Mouse (Mus musculus) gastrocnemius, adult 2 months (tissue): ENCODE data around the gene Lsm14a. TPM values are rescaled to one million over a fixed set of nuclear protein-coding genes. Genes with fewer than 3 reads are reported as not detected.

ENCODE experiments used
- DNase-seq: peaks from one replicate; pipeline ENCODE4 v3.0.0; 2022
- H3K27ac ChIP-seq: fragments of 200-600 bp; 2 replicates; pipeline ENCODE4 v1.8.1; 2022; ENCODE audit warnings: mild to moderate bottlenecking
- H3K4me3 ChIP-seq: fragments of 200-600 bp; 2 replicates; pipeline ENCODE4 v1.8.1; 2022; ENCODE audit warnings: mild to moderate bottlenecking, moderate library complexity
- CTCF ChIP-seq: fragments of 200-600 bp; IDR thresholded peaks from 2 replicates; pipeline ENCODE4 v1.8.1; 2022; ENCODE audit warnings: antibody characterized with exemption, mild to moderate bottlenecking, moderate library complexity
- intact Hi-C: fragments of 180-260 bp; cut with DNase I; formaldehyde crosslinking; loops from one replicate; pipeline ENCODE4 v1.15.1; 2025
- total RNA-seq, 2 experiments: library from RNA; stranded (reverse); gene quantifications; 2 replicates each; pipeline ENCODE4 v1.2.3; 2021

The Lsm14a gene
- total RNA-seq, 2 experiments from 2014 or later = 92.8 to 96.2 TPM

GRCm38 (mm10) chr7:34321958-34322357 is 71.2 kb downstream of the Lsm14a start:
- intact Hi-C loops = no loop called here
- Histone ChIP-seq H3K4me3 (no peak overlapping the region), H3K27ac (no peak overlapping the region)
- DNase-seq = no peak
- TF ChIP-seq CTCF = no peak

GRCm38 (mm10) chr7:34321119-34321518 is 72.0 kb downstream of the Lsm14a start:
- Histone ChIP-seq H3K27ac (no peak overlapping the region), H3K4me3 (no peak overlapping the region)
- TF ChIP-seq CTCF = no peak
- intact Hi-C loops = no loop called here
- no peak for DNase-seq

DNA sequence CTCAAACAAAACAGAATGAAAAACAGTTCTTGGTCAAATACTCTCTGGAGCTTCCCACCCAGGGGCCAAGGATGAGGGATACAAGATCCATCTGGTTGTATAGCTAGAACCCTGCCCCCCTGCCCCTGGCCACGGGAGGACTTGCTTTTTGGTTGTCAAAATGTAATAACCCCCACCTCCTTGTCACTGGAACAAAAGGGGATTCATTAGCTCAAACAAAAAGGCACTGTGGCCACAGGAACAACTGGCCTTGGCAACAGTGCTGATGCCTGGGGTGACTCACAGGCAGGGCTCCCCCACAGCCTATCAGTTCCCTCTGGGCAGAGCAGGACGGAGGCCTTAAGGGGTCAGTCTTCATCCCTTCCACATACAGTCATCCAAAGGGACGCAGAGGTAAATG is 73.2 kb downstream of the Lsm14a start:
- Histone ChIP-seq H3K27ac (peak overlapping the region; percentile 72), H3K4me3 (no peak overlapping the region)
- intact Hi-C loops = no loop called here
- no peak for TF ChIP-seq CTCF
- DNase-seq = no peak

GRCm38 (mm10) chr7:34319123-34319522 is 74.0 kb downstream of the Lsm14a start:
- Histone ChIP-seq H3K27ac (peak overlapping the region; percentile 81), H3K4me3 (no peak overlapping the region)
- intact Hi-C loops = no loop called here
- DNase-seq = no peak
- no peak for TF ChIP-seq CTCF

- TF ChIP-seq CTCF = no peak
- DNase-seq = peak; percentile 85
- Histone ChIP-seq H3K4me3 (no peak overlapping the region), H3K27ac (peak overlapping the region; percentile 81)
- intact Hi-C loops = no loop called here
Measured at GRCm38 (mm10) chr7:34317901-34318476, 75.1 kb downstream of the Lsm14a start.

DNA sequence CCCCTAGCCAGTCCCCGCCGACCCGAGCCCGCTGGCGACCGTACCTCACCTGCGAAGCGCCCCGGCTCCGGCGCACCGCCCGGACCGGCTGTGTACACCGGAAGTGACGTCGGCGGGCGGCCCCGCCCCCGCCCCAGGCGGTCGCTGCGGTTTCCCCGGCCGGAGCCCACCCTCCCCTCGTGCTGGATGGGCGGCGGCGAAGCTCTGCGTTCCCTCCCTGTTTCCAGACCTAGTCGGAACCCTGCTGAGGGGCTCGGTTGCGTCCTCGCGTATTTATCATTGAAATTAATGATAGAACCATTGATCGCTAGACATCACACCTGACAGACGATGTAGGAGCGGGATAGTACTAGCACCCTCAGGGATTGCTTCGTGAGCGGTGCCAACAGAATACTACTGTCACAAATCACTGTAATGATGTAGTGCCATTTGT is 79.7 kb downstream of the Lsm14a start, which contains the start of gene 4931406P16Rik:
TSS of gene 4931406P16Rik (minus strand) at position 109 of the 433 bp plus-strand sequence.
- peak; percentile 93 for DNase-seq
- intact Hi-C loops = no loop called here
- H3K4me3 ChIP-seq = peak within 1 kb of the TSS; percentile 90
- no peak for TF ChIP-seq CTCF
- H3K27ac ChIP-seq = peak within 1 kb of the TSS; percentile 99

- peak overlapping the region; percentile 90 for H3K4me3 ChIP-seq
- DNase-seq = peak; percentile 83
- peak overlapping the region; percentile 99 for H3K27ac ChIP-seq
- no peak for TF ChIP-seq CTCF
- intact Hi-C loops = no loop called here
Measured at GRCm38 (mm10) chr7:34312786-34313442, 80.2 kb downstream of the Lsm14a start.

DNA sequence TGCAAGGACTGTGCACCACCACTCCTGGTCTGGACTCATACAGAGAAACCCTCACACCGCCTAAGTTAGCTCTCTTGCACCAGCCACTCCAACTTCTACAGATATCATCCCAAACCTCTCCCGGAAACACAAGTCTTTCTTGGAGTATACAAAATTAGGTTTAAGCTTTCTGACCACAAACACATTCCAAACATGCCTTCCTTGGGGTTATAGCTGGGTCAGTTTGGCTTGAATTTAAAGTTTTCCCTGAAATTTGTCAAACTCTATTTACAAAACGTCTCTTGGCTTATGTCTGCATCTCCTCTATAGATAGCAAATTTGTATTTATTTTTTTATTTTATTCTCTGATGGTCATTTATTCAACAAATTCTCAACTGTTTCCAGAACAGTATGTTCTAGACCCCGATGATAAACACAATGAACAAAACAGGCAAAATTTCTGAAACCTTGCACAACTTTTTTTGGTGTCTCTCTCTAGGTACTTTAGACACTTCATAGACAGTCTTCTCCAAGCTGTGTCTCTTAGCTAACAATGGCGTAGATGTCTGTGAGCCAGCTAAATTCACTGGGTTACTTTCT is 83.8 kb downstream of the Lsm14a start:
- TF ChIP-seq CTCF = no peak
- no peak for DNase-seq
- H3K27ac ChIP-seq = peak overlapping the region; percentile 99
- H3K4me3 ChIP-seq = peak overlapping the region; percentile 21
- intact Hi-C loops = loop anchor here (2.0 kb wide), 1 partner anchor 38 kb away; no protein-coding TSS in a partner anchor

DNA sequence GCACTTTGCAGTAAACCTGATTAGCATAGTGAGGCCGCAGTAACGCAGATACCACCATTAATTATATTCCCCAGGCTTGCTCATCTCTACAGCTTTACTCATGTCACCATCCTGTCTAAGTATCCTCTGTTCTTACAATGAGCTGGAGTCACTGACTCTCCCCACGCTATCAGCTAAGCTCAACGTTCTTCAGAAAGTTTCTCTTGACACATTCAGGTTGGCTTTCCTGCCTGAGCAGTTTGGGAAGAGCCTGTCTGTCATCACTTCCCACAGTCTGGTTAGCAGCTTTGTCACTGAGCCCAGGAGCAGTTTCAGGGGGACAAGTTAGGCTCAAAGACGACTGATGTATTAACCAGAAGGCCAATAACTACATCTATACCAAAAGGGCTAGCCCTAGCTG is 84.5 kb downstream of the Lsm14a start:
- peak overlapping the region; percentile 99 for H3K27ac ChIP-seq
- H3K4me3 ChIP-seq = peak overlapping the region; percentile 21
- no peak for DNase-seq
- intact Hi-C loops = loop anchor here (2.0 kb wide), 1 partner anchor 38 kb away; no protein-coding TSS in a partner anchor
- TF ChIP-seq CTCF = no peak

GRCm38 (mm10) chr7:34305454-34305853 is 87.7 kb downstream of the Lsm14a start:
- intact Hi-C loops = no loop called here
- DNase-seq = no peak
- Histone ChIP-seq H3K4me3 (peak overlapping the region; percentile 60), H3K27ac (peak overlapping the region; percentile 99)
- TF ChIP-seq CTCF = no peak

- intact Hi-C loops = no loop called here
Measured at GRCm38 (mm10) chr7:34302651-34303050, 90.5 kb downstream of the Lsm14a start.

DNA sequence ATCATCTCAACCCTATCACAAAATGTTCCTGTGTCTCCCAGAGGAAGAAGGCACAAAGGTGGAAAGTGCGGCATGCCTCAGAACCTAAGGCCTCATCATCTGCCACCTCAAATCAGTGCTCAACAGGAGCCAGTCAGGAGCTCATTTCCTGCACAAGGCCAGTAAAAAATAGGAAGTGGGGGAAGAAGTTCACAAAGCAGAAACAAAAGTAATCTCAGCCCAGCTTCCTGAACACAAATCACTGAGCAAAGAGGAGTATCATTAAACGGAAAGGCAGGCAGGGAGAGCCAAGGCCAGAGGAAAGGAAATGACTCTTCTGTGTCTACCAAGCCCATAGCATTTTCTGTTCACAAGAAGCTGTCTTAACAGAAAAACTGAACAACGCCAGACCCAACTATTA is 91.2 kb downstream of the Lsm14a start:
- no peak for TF ChIP-seq CTCF
- Histone ChIP-seq H3K4me3 (peak overlapping the region; percentile 25), H3K27ac (peak overlapping the region; percentile 99)
- DNase-seq = no peak
- intact Hi-C loops = no loop called here

More at GRCm38 (mm10) chr7:34302651-34303050, 90.5 kb downstream of the Lsm14a start:
- H3K27ac ChIP-seq = peak overlapping the region; percentile 99
- peak overlapping the region; percentile 25 for H3K4me3 ChIP-seq
- no peak for DNase-seq
- TF ChIP-seq CTCF = no peak

- intact Hi-C loops = no loop called here
- no peak for DNase-seq
- Histone ChIP-seq H3K4me3 (no peak overlapping the region), H3K27ac (peak overlapping the region; percentile 63)
- TF ChIP-seq CTCF = no peak
Measured at GRCm38 (mm10) chr7:34298818-34299217, 94.3 kb downstream of the Lsm14a start.
